Mouse (Mus musculus) liver (tissue): ENCODE measurements at regions not wholly inside any gene's neighbourhood (a gene's known extent, or its start where the extent isn't known, plus 50 kb on each side); places are given as distances from the start of the nearest gene placed in this dataset.

Experiments used
- DNase-seq: peaks from one replicate; pipeline ENCODE4 v3.0.0-alpha.2; 2020; ENCODE audit warnings: mixed read lengths

DNA sequence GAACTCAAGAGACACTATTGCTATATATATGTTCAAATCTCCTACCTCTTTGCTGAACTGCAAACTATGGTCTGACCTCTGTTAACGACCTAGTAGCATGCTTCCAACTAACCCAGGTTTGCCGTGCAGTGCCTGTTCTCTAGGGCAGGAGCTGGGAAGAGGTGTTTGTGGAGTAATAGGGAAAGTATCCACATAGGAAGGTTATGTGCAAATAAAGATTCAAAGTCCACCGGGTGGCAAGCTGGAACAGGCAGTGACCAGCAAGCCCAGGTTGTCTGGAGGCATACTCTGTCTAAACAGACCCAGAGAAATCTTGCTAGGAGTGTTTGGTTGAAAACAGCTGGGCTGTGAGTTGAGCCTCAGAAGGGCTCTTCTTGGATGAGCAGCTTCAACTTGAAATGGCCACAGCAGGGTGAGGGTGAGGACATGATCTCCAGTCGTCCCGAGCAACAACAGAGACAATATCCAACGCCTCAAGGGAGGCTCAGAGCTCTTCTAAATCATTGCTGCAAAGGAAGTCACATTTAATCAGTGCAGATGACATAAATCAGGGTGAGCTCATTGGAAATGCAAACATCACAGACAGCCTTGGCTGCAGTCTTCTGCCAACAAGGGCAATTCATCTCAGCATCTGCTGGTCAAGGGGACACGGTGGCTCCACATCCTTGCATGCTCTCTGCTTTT, 846.7 kb downstream of the Synb start:
- no peak for DNase-seq

DNA sequence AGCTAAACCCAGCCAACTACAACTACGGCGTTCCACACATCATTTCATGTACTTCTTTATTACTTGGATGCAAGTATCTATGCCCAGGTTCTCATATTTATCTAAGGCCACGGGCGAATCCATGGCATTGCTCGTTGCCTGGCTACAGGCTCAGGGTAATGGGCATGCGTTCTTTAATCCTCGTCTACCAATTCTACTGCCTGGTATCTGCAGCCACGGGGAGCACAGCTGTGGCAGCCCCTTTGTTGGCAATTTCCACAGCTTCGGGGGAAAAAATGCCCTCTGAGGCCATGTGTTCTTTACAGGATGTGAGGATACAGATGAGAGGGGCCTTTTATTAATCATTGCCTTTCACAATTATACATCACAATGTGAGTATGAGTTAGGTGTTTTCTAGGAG, 860.8 kb downstream of the Synb start:
- DNase-seq: no peak

DNA sequence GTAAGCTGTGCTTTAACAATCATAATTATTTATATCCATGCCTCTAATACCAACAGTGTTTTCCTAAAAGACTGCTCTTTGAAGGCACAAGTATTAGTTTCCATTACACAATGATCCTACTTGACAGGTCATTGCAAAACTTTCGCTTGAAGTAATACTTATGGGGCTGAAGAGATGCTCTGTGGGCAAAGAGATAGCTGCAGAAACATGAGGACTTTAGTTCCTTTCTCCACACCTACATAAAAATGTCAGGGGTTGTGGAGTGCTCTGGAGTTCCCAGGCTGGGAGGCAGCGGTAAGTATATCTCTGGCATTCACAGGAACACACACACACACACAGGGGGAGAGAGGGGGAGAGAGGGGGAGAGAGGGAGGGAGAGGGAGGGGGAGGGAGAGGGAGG, 862.0 kb downstream of the Synb start:
- no peak for DNase-seq

DNA sequence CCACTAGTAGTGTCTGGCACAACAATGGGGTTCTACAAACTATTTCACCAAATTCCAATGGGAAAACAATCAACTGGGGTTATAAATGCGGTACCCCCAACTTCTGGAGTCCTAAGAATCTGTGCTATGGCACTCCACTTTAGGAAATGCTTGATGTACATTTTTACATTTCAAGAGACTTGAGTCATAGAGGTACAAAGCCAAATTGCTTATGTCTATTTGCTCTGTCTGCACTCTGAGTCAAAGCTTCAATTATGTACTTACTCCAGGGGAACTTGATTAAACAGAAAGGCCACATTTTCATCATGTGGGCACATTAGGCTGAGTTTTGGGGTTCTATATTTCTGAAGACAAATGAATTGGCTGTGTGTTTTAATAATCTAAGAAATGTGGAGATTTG, 866.9 kb downstream of the Synb start:
- DNase-seq: no peak

DNA sequence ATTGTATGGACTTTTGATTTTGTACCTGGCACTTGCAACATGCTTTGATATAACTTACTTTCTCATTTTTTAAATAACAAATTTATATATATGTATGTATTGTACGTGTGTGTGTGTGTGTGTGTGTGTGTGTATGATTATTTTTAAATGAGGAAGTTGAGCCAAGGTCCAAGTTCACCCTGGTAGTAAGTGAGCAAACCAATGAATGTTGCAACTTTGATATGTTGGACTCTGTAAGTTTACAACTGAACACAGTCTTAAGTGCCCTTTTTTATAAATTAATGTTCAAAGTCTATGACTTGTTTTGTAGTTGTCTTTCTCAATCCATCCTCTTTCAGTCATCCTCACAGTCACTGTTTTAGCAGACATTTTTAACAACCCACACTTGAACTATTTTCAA, 901.7 kb downstream of the Synb start:
- DNase-seq: no peak

DNA sequence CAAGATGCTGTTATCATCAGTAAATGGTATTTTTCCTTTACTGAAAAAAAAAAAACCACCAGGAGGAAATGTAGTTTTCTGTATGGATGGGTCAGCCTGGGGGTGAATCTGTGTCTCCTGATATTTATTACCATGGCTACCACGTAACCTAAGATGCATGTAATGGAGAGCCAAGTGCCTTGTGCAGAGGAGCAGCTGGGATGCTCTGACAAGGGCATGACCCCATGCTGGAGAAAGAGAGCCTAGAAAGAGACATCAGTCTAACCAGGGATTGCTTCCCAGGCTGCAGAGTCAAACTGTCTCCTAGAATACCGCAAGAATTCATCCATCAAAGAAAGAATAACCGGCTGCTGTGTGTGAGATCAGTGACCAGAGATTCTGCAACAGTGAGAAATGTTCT, 902.2 kb downstream of the Synb start:
- no peak for DNase-seq

DNA sequence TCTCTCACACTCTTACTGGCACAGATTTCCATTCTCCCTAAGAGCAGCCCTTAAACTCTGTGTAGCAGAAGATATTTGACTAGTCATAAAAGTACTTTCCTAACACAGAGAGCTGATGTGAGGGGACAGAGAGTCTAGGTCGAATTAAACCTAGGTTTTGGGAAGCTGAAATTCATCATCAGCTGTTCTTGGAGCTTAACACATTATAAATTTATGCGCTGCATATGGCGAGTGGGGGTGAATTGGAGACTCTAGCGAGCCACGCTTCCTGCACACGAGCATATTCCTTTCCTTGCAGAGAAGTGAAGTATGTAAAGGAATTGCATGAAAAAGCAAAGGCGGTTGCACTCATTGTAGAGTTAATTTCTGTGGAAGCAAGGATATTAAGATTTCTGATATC, 912.4 kb downstream of the Synb start:
- no peak for DNase-seq

DNA sequence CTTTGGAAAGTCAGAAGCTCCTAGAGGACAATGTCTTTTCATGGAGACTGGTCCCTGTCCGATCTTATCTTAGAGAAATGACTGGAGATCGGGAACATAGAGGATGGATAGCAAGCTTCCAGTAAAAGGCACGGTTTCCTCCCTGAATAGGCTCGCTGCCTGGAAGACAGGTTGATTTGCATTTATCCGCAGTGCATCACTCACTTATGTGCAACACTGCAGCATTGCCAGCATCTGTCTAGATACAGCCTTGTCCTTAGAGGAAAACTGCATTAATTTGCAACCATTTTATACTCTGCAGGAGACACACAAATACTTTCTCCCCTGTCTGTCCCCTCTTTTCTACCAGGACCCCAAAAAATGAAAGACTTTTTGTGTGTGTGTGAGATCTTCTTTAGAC, 926.4 kb downstream of the Synb start:
- no peak for DNase-seq

DNA sequence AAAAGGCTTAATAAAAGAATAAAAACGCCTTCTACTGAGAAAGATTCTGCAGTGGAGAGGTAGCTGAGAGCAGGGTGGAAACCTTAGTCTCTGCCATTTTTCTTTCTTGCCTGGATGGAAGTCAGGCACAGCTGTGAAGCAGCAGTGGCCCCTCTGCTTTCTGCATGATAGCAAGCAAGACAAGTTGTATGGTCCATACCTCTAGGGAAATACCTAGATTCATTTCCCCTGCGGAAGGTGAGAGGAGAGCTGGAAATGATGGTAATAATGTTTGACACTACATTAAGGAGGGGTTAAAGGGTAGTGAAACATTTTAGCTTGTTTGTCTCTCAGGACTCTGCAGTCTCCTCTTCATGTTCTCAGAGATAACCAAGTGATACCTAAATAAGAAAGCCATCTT, 930.2 kb downstream of the Synb start:
- DNase-seq: no peak

DNA sequence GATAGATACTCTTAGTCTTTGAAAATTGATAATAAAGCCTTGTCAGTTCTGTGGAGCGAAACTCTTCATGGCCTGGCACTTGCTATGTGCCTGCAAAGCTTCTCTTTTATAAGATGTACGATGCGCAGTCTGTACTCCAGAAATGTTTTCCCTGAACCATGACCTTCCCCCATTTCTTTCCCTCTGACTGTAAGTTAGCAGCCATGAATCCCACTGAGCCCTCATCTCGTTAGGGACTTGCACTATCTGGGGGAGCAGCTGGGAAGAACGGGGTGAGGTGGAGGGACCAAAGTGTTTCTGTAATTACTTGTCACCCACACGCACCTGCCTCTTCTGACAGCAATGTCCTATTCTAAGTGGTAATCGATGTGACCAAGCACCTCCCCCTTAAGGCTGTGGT, 932.1 kb downstream of the Synb start:
- DNase-seq: no peak

DNA sequence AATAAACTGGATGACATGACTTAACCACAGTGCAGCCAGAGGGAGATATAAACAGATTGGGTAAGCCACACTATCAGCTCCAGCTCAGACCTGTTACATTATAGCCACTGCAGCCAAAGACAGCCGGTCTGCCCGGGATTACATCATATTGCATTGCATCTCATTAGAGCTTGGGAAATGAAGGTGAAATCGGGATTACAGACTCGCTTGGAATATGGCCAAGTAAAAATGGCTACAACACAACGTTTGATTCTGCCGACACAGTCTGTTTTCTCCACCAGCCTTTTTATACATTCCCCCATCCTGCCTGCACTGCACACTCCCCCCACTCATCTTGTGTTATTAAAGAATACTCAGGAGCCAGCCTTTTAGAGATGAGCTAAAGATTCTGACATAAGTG, 932.6 kb downstream of the Synb start:
- DNase-seq: no peak

DNA sequence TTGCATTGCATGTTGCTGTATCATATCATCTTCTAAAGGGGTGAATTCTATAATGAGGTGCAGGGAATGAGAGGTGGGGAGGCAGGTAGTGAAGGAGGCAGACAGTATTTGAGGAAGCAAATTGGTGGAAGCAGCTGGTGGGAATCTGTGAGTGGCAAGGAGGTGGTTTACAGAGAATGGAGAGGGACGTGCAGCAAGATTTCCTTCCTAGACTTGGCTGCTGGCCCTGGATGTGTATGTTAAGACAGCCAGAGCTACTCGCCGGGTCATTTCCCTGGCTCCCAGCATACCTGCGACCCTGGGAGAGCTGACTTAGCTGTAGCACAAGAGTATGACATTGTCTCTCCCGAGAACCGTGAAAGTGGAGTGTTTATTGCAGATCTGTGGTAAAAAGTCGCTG, 937.7 kb downstream of the Synb start:
- no peak for DNase-seq

DNA sequence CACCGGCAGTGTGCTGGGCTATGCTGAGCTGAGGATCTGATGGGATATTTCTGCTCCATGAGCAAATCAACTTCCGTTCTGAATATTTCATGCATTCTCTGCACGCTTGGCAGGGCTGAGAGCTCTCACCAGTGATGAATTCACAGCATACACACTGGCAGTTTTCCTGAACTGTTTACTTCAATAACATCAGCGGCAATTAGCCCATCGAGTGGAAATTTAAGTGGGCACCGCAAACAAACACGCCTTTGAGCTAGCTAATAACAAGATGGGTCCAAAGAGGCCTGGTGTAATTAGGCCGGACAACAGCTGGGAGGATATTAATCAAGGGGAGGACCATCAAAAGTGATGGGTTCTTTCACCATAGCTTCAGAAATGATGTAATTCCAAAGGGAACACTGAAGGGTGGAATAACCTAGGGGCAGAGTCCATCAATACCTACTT, 938.6 kb downstream of the Synb start:
- DNase-seq: no peak

DNA sequence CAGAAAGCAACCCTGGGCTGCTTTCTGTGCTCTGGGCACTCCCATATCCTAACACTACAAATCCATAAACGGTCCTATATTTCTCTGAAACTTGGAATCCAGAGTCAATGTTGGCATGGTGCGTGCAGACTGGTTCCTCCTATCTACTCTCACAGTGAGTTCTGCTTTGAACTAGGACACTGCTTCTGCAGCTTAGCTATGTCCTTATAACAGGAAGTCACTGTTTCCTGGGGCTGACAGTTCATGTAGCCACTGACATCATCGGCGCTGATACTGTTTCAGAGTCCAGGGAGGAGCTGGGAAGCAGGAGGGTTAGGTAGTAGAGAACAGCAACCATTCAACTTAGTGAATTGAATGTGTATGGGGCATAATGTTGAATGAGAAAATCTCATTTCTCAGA, 948.6 kb downstream of the Synb start:
- no peak for DNase-seq

DNA sequence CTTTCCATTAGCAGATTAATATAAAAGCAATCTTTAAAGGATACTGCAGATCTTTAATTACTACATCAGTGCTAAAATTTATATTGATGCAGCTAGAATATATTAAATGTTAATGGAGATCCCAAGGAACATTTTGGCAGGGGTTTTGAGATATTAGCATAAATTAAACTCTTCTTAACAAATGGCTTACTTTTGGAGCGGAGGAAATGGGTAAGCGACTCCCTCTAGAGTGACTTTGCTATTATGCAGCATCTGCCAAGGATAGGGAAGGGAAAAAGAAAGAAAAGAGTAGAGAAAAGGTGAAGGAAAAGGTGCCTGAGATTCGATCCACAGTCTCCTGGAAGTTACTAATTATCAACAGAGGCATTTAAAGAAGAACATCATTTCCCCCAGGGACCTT, 949.4 kb downstream of the Synb start:
- no peak for DNase-seq

DNA sequence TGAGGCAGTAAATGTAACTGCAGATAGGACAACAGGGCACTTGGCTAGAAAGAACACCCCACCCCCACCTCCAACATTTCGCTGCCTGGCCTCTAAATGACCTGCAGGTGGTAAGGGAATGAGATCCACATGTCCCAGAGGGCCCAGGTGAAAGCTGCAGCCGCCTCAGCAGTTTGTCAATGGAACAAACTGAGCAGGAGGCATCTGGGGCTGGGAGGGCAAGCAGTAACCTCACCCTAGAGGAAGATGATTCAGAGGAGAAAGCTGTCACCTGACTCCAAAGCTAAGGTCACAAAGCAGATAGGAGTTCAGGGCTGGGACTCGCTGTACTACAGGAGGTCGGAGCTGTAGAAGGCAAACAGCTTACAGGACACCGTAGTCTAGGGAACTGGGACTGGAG, 955.7 kb downstream of the Synb start:
- DNase-seq: no peak

DNA sequence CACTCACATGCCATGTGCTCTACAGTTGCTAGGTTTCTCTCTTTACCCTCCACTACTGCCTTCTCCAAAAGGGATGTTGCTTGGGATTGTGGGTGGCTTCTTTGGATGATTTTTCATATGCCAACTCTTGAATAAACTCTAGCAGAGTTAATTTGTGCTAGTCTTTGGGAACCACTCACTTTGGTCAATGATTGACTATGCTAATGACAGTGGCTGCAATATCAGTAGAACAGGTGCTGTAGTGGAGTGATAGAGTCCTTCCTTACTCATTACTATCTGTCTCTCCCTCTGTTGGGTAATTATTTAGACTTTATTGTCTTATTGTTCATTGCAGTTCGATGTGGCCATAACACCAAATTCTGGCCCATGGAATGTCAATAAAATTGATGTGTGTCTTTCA, 969.0 kb downstream of the Synb start:
- no peak for DNase-seq

DNA sequence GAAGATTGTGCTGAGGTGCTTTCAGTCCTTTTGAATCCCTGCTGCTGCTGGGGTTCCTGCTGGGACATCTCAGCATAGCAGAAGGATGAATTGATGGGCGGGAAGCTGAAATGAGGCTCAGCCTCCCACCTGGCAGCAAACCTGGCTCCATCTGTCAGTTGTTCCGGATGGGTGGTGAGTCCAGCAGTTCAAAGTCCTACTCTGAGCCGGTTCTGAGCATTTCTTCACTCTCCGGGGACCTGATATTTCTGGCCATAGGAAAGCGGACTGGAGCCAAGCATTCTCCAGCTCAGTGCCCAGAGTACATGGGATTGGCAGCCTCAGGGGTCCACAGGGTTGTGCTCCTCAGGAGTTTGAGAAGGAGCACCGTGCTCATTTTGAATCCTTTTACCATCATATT, 971.1 kb downstream of the Synb start:
- no peak for DNase-seq

DNA sequence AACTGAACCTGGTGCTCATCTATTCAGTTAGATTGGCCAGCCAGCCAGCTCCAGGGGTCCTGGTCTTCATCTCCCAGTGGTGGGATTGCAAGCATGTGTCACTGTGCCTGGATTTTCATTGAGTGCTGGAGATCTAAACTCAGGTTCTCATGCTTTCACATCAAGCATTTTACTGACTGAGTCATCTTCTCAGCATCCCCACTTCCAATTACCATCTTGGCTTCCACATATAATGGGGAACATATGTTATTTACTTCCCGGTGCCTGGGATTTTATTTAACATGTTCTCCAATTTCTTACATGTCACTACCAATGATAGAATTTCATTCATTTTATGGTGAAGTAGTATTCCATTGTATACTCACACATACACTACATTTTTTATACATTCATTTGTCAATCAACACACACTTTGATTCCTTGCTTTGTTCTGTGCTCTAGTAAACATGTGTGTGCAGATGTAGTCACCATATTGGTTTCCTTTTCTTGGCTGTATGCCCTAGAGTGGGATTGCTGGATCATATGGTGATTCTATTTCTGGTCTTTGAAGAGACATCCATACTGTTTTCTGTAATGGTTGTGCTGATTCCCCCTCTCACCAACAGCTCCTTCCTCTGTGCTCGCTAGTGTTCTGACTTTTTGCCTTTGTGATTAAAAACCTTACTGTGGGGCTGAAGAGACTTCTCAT, 986.0 kb downstream of the Synb start:
- DNase-seq: no peak

DNA sequence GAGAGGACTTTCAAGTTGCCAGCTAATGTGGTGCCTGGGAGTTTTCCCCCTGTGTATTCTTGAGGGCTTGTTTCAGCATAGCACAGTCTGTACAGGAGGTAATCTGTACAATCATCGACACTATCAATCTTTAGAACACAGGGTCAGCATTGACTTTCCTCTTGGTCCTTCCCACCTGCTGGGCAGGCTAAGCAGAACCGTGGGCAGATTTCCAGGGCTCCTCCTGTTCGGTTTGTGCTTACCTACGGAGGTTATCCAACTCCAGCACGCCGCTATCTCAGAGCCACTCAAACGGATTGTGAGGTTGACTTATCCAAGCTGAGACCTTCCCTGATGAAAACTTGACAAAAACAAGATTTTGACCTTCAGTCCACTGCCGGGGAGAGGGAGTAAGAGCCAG, 988.9 kb downstream of the Synb start:
- DNase-seq: no peak

DNA sequence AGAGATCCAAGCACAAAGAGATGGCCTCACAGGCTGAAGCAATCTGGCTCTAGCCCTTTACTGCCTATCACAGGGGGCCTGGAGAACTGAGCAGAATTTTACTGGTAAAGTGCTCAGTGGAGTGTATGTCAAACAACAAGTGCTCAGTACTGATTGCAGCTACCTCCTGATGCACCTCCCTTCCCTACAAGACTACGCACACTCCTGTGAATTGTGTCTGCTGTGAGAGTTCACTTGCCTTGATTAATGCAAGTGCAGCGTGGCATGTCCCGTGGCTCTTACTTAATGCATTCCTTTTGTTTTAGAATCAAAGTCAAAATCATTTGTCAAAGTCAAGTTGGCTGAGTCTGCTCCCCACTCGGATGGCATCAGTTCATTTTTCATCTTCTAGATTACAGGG, 992.4 kb downstream of the Synb start:
- no peak for DNase-seq

DNA sequence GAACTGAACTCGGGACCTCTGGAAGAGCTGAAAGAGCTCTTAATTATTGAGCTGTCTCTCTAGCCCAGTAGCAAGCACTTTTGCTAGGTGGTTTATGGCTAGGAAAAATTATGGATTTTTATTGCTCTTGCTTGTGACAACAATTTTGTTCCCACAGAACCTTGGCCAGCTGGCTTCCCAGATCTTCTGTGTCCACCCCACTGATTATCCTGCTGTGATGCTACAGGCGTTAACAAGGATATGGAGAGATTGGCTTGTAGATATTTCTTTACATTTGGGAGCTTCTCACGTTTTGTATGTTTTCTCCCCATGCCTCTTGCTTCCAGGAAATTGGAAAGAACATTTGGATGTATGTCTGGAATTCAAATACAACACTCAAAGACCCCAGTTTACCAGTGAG, 1008.6 kb downstream of the Synb start:
- DNase-seq: no peak

DNA sequence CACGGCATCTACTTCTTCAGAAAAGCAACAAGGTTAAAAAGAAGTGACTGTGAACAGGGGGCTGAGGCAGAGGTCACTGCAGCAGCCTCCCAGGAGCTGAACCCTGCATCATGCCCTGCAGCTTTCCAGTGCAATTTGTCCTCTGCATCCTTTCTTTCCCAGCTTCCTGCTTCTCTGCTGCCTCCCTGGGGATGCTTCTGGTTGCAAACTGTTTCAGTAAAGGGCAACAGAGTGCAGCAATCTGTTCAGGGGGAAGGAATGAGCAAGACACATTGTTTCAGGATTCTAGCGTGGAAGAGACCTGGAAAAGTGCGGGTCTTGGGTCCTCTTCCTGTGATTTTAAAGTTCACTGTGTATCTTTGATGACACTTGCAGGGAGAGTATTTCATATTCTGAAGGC, 1032.7 kb downstream of the Synb start:
- no peak for DNase-seq

DNA sequence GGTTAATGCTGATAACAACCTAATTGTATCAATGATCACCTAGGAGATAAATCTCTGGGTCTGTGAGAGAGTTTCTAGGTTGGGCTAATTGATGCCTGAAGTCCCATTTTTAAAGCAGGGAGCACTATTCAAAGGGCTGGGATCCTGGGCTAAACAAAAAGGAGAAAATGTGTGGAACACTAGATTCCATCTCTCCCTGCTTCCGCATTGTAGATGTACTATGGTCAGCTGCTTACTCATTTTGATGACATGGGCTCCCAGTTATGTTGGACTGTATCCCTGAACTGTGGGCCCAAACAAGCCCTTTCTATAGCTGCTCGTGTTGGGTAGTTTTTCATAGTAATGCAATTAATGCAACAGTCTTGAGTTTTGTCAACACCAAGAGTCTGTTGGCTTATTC, 1047.1 kb downstream of the Synb start:
- DNase-seq: no peak

DNA sequence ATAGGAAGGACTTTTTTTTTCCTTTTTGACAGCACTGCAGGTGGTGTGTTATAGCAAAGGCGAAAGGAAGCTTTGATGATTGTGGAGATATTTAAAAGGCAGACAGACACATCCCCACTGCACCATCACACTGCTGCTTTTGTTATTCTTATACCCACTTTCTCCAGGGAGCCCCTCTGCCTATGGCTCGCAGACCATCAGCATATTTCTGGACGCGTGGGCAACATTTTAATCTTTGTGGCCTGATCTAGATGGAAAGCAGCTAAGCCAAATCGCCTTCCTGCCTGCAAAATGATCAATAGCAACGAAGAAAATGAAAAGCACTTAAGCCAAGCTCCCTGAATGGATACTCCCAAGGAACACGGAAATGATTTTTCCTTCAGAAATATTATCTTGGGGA, 1054.0 kb downstream of the Synb start:
- DNase-seq: no peak
